Mouse (Mus musculus): ENCODE data around the gene Itpr1. TPM values are rescaled to one million over a fixed set of nuclear protein-coding genes. Genes with fewer than 3 reads are reported as not detected.

Gene Itpr1
- polyA plus RNA-seq, 1 experiment from 2014 or later, result 9.1 TPM

- H3K9ac ChIP-seq (ENCODE audit: low read depth, low read length), result no peak overlapping the region
- no peak for DNase-seq (ENCODE audit: low spot score)
- H3K9me3 ChIP-seq (ENCODE audit: control insufficient read depth, low read length), result no peaks in the 10 kb centered on the region
- ATAC-seq (ENCODE audit: low read depth), result no peak
- H3K4me2 ChIP-seq (ENCODE audit: low read depth, low read length), result no peak overlapping the region
- no peaks in the 10 kb centered on the region for H3K27me3 ChIP-seq (replicated peaks; ENCODE audit: control insufficient read depth, insufficient read depth, low read length)
- WGBS, result 89% methylated on average over 16 of the region's 16 CpGs
- no peaks in the 10 kb centered on the region for H3K4me1 ChIP-seq (ENCODE audit: control insufficient read depth, insufficient read depth, low read length)
- H3K4me3 ChIP-seq (ENCODE audit: low read depth, low read length), result no peak overlapping the region
- H3K27ac ChIP-seq (replicated peaks; ENCODE audit: low read depth, low read length), result no peak overlapping the region
- H3K36me3 ChIP-seq (ENCODE audit: control insufficient read depth, insufficient read depth, low read length), result peaks cover 5% of the 10 kb centered on the region; the same call in 1 of the 2 replicates
These were observed 311.2 kb downstream of the Itpr1 start for GRCm38 (mm10) chr6:108523956-108524616.

GRCm38 (mm10) chr6:108524617-108525010, 311.7 kb downstream of the Itpr1 start:
- no peak overlapping the region for H3K9ac ChIP-seq (ENCODE audit: low read depth, low read length)
- H3K4me1 ChIP-seq (ENCODE audit: control insufficient read depth, insufficient read depth, low read length), result no peaks in the 10 kb centered on the region
- no peak overlapping the region for H3K4me3 ChIP-seq (ENCODE audit: low read depth, low read length)
- H3K9me3 ChIP-seq (ENCODE audit: control insufficient read depth, low read length), result no peaks in the 10 kb centered on the region
- H3K27me3 ChIP-seq (replicated peaks; ENCODE audit: control insufficient read depth, insufficient read depth, low read length), result no peaks in the 10 kb centered on the region
- ATAC-seq (ENCODE audit: low read depth) (no peak), DNase-seq (ENCODE audit: low spot score) (no peak)
- H3K36me3 ChIP-seq (ENCODE audit: control insufficient read depth, insufficient read depth, low read length), result peaks cover 5% of the 10 kb centered on the region; the same call in 1 of the 2 replicates
- no peak overlapping the region for H3K27ac ChIP-seq (replicated peaks; ENCODE audit: low read depth, low read length)
- WGBS, result 94% methylated on average over 10 of the region's 10 CpGs
- no peak overlapping the region for H3K4me2 ChIP-seq (ENCODE audit: low read depth, low read length)

DNA sequence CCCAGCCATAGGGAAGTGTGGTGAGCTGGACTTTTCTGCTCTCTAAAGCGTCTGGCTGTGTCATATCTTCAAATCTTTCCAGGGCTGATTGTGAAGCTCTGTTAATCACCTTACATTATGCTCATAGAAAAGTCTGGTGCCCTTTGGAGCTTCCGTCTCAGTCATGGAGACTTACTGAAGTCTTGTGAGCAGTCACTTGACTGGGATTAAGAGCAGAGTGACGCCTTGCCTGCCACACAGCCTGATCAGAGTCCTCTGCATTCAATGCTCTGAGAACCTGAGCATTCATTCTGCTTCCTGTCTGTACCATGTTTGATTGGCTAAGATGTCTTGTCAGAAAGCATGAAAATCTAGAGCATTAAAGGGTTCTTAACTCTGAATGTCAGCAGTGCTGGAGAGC, 314.7 kb downstream of the Itpr1 start:
- H3K4me3 ChIP-seq (ENCODE audit: low read depth, low read length), result no peak overlapping the region

GRCm38 (mm10) chr6:108527993-108528392, 315.1 kb downstream of the Itpr1 start:
- Histone ChIP-seq H3K36me3 (ENCODE audit: control insufficient read depth, insufficient read depth, low read length) (peaks cover 5% of the 10 kb centered on the region; the same call in 1 of the 2 replicates), H3K27me3 (replicated peaks; ENCODE audit: control insufficient read depth, insufficient read depth, low read length) (no peaks in the 10 kb centered on the region), H3K9me3 (ENCODE audit: control insufficient read depth, low read length) (no peaks in the 10 kb centered on the region), H3K4me2 (ENCODE audit: low read depth, low read length) (no peak overlapping the region), H3K27ac (replicated peaks; ENCODE audit: low read depth, low read length) (no peak overlapping the region), H3K4me3 (ENCODE audit: low read depth, low read length) (no peak overlapping the region), H3K9ac (ENCODE audit: low read depth, low read length) (no peak overlapping the region), H3K4me1 (ENCODE audit: control insufficient read depth, insufficient read depth, low read length) (no peaks in the 10 kb centered on the region)
- peak; percentile 41; the same call in 1 of the 2 replicates for ATAC-seq (ENCODE audit: low read depth)
- DNase-seq (ENCODE audit: low spot score), result peak; percentile 52

More for the DNA sequence above, 314.7 kb downstream of the Itpr1 start:
- H3K4me2 ChIP-seq (ENCODE audit: low read depth, low read length), result no peak overlapping the region
- 79% methylated on average over 3 of the region's 3 CpGs for WGBS
- DNase-seq (ENCODE audit: low spot score) (no peak), ATAC-seq (ENCODE audit: low read depth) (no peak)
- no peaks in the 10 kb centered on the region for H3K9me3 ChIP-seq (ENCODE audit: control insufficient read depth, low read length)
- no peak overlapping the region for H3K27ac ChIP-seq (replicated peaks; ENCODE audit: low read depth, low read length)
- no peaks in the 10 kb centered on the region for H3K4me1 ChIP-seq (ENCODE audit: control insufficient read depth, insufficient read depth, low read length)
- H3K36me3 ChIP-seq (ENCODE audit: control insufficient read depth, insufficient read depth, low read length), result peaks cover 5% of the 10 kb centered on the region; the same call in 1 of the 2 replicates
- H3K27me3 ChIP-seq (replicated peaks; ENCODE audit: control insufficient read depth, insufficient read depth, low read length), result no peaks in the 10 kb centered on the region
- no peak overlapping the region for H3K9ac ChIP-seq (ENCODE audit: low read depth, low read length)

DNA sequence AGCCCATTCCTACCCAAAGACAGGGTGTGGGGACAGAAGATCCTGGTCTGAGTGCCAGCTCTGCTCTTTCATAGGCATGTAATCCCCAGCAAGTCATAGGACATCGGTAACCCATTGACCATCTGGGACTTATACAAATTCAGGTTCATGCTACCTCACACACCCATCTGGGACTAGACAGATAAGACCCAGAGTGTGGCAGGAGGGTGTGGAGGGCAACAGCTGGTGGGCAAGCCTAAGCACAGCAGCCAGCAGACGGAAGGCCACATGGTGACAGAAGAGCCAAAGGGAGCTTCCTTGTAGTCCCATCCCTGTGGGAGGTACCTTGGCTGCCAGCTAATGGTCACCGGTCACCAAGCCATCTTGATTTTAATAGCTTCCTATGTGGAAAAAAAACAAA, 316.3 kb downstream of the Itpr1 start:
- Histone ChIP-seq H3K27me3 (replicated peaks; ENCODE audit: control insufficient read depth, insufficient read depth, low read length) (no peaks in the 10 kb centered on the region), H3K27ac (replicated peaks; ENCODE audit: low read depth, low read length) (no peak overlapping the region), H3K9ac (ENCODE audit: low read depth, low read length) (no peak overlapping the region), H3K4me2 (ENCODE audit: low read depth, low read length) (no peak overlapping the region), H3K9me3 (ENCODE audit: control insufficient read depth, low read length) (no peaks in the 10 kb centered on the region), H3K4me1 (ENCODE audit: control insufficient read depth, insufficient read depth, low read length) (no peaks in the 10 kb centered on the region), H3K36me3 (ENCODE audit: control insufficient read depth, insufficient read depth, low read length) (no peaks in the 10 kb centered on the region), H3K4me3 (ENCODE audit: low read depth, low read length) (no peak overlapping the region)
- ATAC-seq (ENCODE audit: low read depth) (no peak), DNase-seq (ENCODE audit: low spot score) (no peak)
- 92% methylated on average over 3 of the region's 3 CpGs for WGBS

DNA sequence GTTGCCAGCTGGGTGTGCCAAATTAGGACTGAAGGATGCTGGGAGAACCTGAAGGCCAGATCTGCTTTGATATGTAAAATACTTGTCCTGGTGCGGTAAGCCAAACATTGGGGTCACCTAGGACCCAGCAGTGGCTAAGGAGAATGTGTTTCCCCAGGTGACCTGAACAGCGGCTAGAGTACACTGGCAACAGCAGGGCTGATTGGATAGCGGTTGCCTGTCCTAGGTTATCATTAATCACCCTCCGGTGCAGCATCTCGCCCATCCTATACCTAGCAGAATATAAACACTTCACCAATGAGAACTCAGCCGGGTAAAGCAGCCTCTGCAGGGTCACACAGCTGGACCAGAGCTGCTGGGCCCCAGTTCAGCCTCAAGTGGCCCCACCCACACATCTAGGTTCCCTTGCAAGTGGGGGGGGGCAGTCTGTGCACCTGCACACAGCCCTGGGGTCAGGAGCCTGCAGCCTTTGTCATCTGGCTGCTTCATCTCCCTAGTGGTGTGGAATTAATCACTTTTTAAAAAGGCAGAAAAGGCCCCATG, 318.0 kb downstream of the Itpr1 start:
- H3K9ac ChIP-seq (ENCODE audit: low read depth, low read length), result no peak overlapping the region
- H3K4me2 ChIP-seq (ENCODE audit: low read depth, low read length), result no peak overlapping the region
- DNase-seq (ENCODE audit: low spot score), result no peak
- no peaks in the 10 kb centered on the region for H3K36me3 ChIP-seq (ENCODE audit: control insufficient read depth, insufficient read depth, low read length)
- H3K4me1 ChIP-seq (ENCODE audit: control insufficient read depth, insufficient read depth, low read length), result no peaks in the 10 kb centered on the region
- H3K27ac ChIP-seq (replicated peaks; ENCODE audit: low read depth, low read length), result no peak overlapping the region
- peak; percentile 68 for ATAC-seq (ENCODE audit: low read depth)
- no peaks in the 10 kb centered on the region for H3K9me3 ChIP-seq (ENCODE audit: control insufficient read depth, low read length)
- H3K27me3 ChIP-seq (replicated peaks; ENCODE audit: control insufficient read depth, insufficient read depth, low read length), result no peaks in the 10 kb centered on the region
- H3K4me3 ChIP-seq (ENCODE audit: low read depth, low read length), result no peak overlapping the region
- WGBS, result 54% methylated on average over 6 of the region's 6 CpGs

DNA sequence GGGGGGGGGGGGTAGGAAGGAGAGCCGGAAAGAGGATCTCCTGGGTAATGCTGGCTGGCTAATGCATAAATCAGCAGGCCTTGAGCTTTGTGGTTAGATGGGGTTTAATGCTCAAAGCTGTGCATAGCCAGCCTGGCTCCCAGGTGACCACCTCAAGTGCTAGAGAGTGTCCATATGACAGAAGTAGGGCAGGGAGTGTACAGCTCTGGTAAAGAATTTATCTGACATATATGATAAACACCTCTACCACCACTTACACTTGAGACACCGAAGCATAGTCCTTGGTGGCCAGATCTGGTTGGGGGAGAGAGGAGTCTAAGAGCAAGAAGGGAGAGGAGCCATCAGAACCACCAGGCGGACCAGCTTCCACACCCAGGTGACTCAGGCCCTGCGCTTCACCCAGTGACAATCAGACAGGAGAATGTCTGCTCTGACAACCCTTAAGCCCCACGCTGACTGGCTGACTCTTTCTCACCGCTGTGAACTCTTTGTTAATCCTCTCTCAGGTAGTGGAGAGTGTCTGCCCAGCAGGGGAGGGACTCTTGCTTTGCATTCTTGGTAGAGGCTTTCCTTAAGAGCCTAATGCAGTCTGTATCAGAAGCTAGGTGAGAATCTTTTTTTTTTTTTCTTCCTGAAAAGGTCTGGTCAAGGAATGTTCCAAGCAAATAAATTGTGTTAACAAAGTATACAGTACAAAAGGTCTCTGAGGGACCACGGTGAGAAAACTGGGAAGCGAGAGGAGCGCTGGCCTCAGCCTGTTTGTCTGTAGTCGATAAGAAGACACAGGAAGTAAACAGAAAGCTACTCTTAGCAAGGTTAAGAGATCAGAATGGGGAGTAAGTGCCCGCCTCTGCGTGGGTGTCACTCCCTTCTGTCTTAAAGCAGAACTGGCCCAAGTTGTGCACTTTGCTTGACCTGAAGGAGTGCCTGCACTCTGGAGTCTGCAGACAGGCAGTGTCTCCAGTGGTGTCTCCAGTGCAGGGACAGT, 318.7 kb downstream of the Itpr1 start:
- ATAC-seq (ENCODE audit: low read depth), result peak; percentile 59
- Histone ChIP-seq H3K36me3 (ENCODE audit: control insufficient read depth, insufficient read depth, low read length) (no peaks in the 10 kb centered on the region), H3K4me1 (ENCODE audit: control insufficient read depth, insufficient read depth, low read length) (no peaks in the 10 kb centered on the region), H3K9me3 (ENCODE audit: control insufficient read depth, low read length) (no peaks in the 10 kb centered on the region), H3K4me3 (ENCODE audit: low read depth, low read length) (no peak overlapping the region), H3K27me3 (replicated peaks; ENCODE audit: control insufficient read depth, insufficient read depth, low read length) (no peaks in the 10 kb centered on the region), H3K27ac (replicated peaks; ENCODE audit: low read depth, low read length) (no peak overlapping the region), H3K9ac (ENCODE audit: low read depth, low read length) (no peak overlapping the region), H3K4me2 (ENCODE audit: low read depth, low read length) (no peak overlapping the region)
- WGBS, result 35% methylated on average over 12 of the region's 12 CpGs
- peak; percentile 29 for DNase-seq (ENCODE audit: low spot score)

GRCm38 (mm10) chr6:108532486-108533179, 319.7 kb downstream of the Itpr1 start:
- Histone ChIP-seq H3K9ac (ENCODE audit: low read depth, low read length) (no peak overlapping the region), H3K4me2 (ENCODE audit: low read depth, low read length) (no peak overlapping the region), H3K27ac (replicated peaks; ENCODE audit: low read depth, low read length) (no peak overlapping the region), H3K36me3 (ENCODE audit: control insufficient read depth, insufficient read depth, low read length) (no peaks in the 10 kb centered on the region), H3K4me3 (ENCODE audit: low read depth, low read length) (no peak overlapping the region), H3K4me1 (ENCODE audit: control insufficient read depth, insufficient read depth, low read length) (peaks cover 4% of the 10 kb centered on the region; the same call in 1 of the 2 replicates), H3K9me3 (ENCODE audit: control insufficient read depth, low read length) (no peaks in the 10 kb centered on the region), H3K27me3 (replicated peaks; ENCODE audit: control insufficient read depth, insufficient read depth, low read length) (no peaks in the 10 kb centered on the region)
- ATAC-seq (ENCODE audit: low read depth) (no peak), DNase-seq (ENCODE audit: low spot score) (peak; percentile 26)
- 77% methylated on average over 10 of the region's 10 CpGs for WGBS
